Mouse (Mus musculus) ES-Bruce4 (cell line): ENCODE results near the gene Cep44. TPM values are rescaled to one million over a fixed set of nuclear protein-coding genes. Genes with fewer than 3 reads are reported as not detected.

ENCODE experiments used
- H3K27ac ChIP-seq: 2 replicates; pipeline ENCODE4 v1.5.1; 2012; ENCODE audit warnings: low read length, inconsistent platforms; ENCODE audit not compliant: insufficient read depth
- H3K27me3 ChIP-seq: 2 replicates; pipeline ENCODE4 v1.6.1; 2012; ENCODE audit warnings: mild to moderate bottlenecking, low read length, inconsistent platforms; ENCODE audit not compliant: control insufficient read depth, poor library complexity, insufficient read depth, severe bottlenecking
- H3K36me3 ChIP-seq: 2 replicates; pipeline ENCODE4 v1.6.1; 2012; ENCODE audit warnings: inconsistent platforms, mild to moderate bottlenecking, low read length, moderate library complexity; ENCODE audit not compliant: control insufficient read depth, poor library complexity, insufficient read depth, severe bottlenecking
- H3K4me1 ChIP-seq: one replicate; pipeline ENCODE4 v1.8.1; 2011; ENCODE audit warnings: low read length; ENCODE audit not compliant: control insufficient read depth, insufficient read depth
- H3K4me3 ChIP-seq: 2 replicates; pipeline ENCODE4 v1.5.1; 2011; ENCODE audit warnings: low read depth, mild to moderate bottlenecking, low read length
- H3K9ac ChIP-seq: 2 replicates; pipeline ENCODE4 v1.6.1; 2012; ENCODE audit warnings: low read depth, mild to moderate bottlenecking, inconsistent platforms; ENCODE audit not compliant: poor library complexity, severe bottlenecking
- H3K9me3 ChIP-seq: replicated peaks from 2 replicates; pipeline ENCODE4 v1.6.1; 2012; ENCODE audit warnings: mild to moderate bottlenecking, low read length, inconsistent platforms; ENCODE audit not compliant: control insufficient read depth, poor library complexity, insufficient read depth, severe bottlenecking
- CTCF ChIP-seq: IDR thresholded peaks from one replicate; pipeline ENCODE4 v1.8.1; 2011; ENCODE audit warnings: low read depth, low read length
- EP300 ChIP-seq: IDR thresholded peaks from 2 replicates; pipeline ENCODE4 v1.6.1; 2011; ENCODE audit warnings: low read depth, low read length; ENCODE audit not compliant: insufficient read depth
- POLR2A ChIP-seq: IDR thresholded peaks from one replicate; pipeline ENCODE4 v1.8.1; 2011; ENCODE audit warnings: low read length; ENCODE audit not compliant: insufficient read depth
- polyA plus RNA-seq: library from polyadenylated mRNA; stranded (reverse); fragments of >200 nt; gene quantifications from 2 replicates; pipeline ENCODE4 v1.2.4, GENCODE M21; 2011; ENCODE audit warnings: low read depth; ENCODE audit not compliant: missing spikeins, insufficient read depth, insufficient read length

Gene Cep44
- polyA plus RNA-seq, 1 experiment = 74.5 TPM

DNA sequence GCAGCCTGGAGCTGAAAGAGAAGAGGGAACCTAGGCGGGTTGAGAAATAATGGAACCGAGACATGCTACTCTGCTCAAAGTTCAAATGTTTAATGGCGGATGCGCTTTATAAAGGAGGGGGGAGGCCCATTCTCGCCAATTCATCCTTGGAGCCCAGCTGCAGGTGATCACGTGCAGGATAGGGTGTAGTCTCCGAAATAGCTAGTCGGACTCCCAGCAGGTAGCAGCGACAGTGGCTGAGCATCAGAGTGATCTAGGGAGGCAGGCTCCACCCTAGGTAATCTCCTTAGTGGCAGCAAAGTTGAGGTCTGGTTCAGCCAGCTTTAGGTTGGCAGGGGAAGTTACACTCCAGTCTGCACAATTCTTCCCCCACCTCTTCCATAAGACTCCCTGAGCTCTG lies 16.0 kb upstream of the Cep44 start:
- no peak overlapping the region for H3K4me3 ChIP-seq
- H3K4me1 ChIP-seq = no peaks in the 10 kb centered on the region
- no peaks in the 10 kb centered on the region for H3K36me3 ChIP-seq
- no peak overlapping the region for H3K9ac ChIP-seq
- H3K9me3 ChIP-seq = no peaks in the 10 kb centered on the region
- no peak overlapping the region for H3K27ac ChIP-seq
- H3K27me3 ChIP-seq = no peaks in the 10 kb centered on the region
- TF ChIP-seq POLR2A (no peak), CTCF (no peak), EP300 (no peak)

DNA sequence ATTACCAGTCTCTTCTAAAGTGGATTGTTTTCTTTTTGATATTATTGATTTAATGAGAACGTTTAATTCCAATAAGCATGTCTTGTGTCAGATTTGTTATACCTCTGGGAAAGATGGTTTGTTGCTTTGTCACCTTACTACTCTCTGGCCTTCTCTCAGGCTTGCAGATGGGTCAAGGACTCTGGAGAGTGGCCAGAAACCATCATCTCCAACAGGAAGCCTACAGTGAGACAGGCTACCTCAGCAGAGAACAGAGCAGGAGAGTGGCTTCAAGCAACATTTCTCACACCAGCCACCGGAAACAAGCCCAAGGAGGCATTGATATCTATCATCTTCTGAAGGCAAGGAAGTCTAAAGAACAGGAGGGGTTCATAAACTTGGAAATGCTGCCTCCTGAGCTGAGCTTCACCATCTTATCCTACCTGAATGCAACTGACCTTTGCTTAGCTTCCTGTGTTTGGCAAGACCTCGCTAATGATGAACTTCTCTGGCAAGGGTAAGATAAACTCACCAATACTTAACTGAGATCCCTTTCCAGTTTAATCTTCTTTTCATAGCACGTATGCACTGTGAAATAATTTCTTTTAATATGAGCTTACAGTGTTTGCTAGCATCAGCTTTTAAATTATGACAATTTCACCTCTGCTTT lies 13.7 kb upstream of the Cep44 start:
- Histone ChIP-seq H3K9me3 (no peaks in the 10 kb centered on the region), H3K4me3 (no peak overlapping the region), H3K27me3 (no peaks in the 10 kb centered on the region), H3K9ac (no peak overlapping the region), H3K27ac (no peak overlapping the region), H3K4me1 (no peaks in the 10 kb centered on the region), H3K36me3 (no peaks in the 10 kb centered on the region)
- TF ChIP-seq CTCF (no peak), EP300 (no peak), POLR2A (no peak)

DNA sequence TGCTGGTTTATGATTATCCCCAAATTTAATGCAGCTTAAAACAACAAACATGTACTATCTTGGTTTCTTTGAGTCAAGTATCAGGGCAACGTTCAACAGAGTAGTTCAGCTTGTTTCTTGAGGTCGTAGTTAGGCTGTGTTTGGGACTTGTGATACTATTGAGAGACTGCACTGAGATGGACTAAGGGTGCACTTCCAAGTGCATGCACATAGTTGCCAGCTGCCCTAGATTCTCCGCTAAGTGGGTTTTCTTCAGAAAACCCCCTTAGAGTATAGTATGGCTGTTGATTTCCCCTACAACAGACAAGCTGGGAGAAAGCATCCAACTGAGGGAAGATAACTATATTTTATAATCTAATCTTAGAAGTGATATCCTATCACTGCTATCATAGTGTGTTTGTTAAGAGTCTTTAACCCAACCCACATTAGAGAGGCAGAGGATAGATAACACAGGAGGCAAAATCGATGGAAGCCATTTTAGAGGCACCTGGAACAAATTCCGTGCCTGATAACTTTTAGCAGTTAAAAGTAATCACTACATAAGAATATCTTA lies 1.8 kb upstream of the Cep44 start:
- H3K4me1 ChIP-seq = no peaks in the 10 kb centered on the region
- no peaks in the 10 kb centered on the region for H3K9me3 ChIP-seq
- H3K27me3 ChIP-seq = no peaks in the 10 kb centered on the region
- H3K36me3 ChIP-seq = no peaks in the 10 kb centered on the region
- TF ChIP-seq POLR2A (no peak), EP300 (no peak), CTCF (no peak)
- no peak overlapping the region for H3K27ac ChIP-seq
- H3K9ac ChIP-seq = no peak overlapping the region
- H3K4me3 ChIP-seq = no peak overlapping the region

DNA sequence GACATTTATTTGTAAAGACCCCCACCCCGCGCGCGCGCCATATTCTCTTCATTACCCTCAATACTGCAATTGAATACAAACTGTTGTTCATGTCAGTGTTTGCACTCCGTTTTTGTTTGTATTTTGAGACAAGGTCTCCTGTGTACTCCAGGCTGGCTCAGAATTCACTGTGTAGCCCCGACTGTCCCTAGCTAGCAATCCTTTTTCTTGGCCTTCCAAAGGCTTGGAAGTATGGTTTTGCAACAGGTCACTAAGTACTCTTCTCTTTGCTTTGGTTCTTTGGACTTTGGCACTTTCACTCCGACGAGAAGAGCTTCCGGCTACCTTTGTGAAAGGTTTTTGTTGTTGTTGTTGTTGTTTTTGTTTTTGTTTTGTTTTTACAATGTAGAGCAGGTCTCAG lies 1.2 kb upstream of the Cep44 start:
- peak overlapping the region; percentile 30; the same call in 1 of the 2 replicates for H3K4me3 ChIP-seq
- no peaks in the 10 kb centered on the region for H3K4me1 ChIP-seq
- no peak overlapping the region for H3K27ac ChIP-seq
- peak overlapping the region; percentile 84 for H3K9ac ChIP-seq
- no peaks in the 10 kb centered on the region; the same call in 1 of the 2 replicates for H3K36me3 ChIP-seq
- H3K9me3 ChIP-seq = no peaks in the 10 kb centered on the region
- TF ChIP-seq CTCF (no peak), EP300 (no peak), POLR2A (no peak)
- no peaks in the 10 kb centered on the region for H3K27me3 ChIP-seq

DNA sequence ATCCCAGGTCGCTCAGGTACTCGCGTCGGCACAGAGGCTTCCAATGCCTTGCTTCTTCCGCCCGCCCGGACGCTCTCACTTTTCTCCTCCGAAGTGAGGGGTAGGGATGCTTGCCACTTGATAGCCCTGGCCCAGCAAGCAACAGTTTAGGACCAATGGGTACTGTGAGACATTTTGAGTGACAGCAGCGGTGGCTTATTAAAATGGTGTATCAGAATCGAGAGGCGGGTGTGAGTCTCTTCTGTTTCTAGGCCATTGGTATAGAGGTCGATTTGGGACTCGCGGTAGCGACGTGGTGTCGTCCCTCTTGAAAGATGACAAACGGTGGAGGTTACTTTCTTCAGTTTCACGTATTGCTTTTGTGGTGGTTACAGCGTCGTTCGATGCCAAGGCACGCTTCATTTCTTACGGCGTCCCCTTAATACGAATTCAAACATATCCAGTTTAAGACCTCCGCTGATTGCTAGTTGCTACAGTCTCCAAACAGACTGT lies 560 bp upstream of the Cep44 start:
- H3K9me3 ChIP-seq = no peaks in the 10 kb centered on the region
- TF ChIP-seq EP300 (no peak), CTCF (no peak), POLR2A (no peak)
- H3K36me3 ChIP-seq = no peaks in the 10 kb centered on the region; the same call in none of the 2 replicates
- no peaks in the 10 kb centered on the region for H3K27me3 ChIP-seq
- H3K27ac ChIP-seq = no peak overlapping the region
- H3K4me1 ChIP-seq = no peaks in the 10 kb centered on the region
- H3K9ac ChIP-seq = peak overlapping the region; percentile 84
- H3K4me3 ChIP-seq = peak overlapping the region; percentile 95

DNA sequence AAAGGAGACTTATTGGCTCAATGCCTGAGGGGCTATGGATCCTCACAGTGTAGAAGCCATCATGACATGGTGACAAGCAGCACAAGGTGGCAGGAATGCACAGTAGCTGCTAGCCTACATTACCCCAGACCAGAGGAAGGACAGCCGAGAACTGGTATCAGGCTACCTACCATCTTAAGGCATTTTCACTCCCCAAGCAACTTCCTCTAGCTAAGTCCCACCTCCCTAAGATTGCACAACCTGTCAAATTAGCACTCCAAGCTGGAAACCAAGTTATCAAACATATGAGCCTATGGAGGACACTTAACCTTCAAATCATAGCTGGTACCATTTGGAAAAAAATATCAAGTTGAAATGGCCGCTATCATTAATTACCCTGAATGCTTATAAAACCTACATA lies 3.0 kb downstream of the Cep44 start:
- no peak overlapping the region for H3K27ac ChIP-seq
- TF ChIP-seq CTCF = no peak
- TF ChIP-seq EP300 = no peak
- no peak for TF ChIP-seq POLR2A
- H3K9me3 ChIP-seq = no peaks in the 10 kb centered on the region
- peaks cover 16% of the 10 kb centered on the region for H3K36me3 ChIP-seq
- H3K27me3 ChIP-seq = no peaks in the 10 kb centered on the region
- no peak overlapping the region for H3K9ac ChIP-seq
- no peaks in the 10 kb centered on the region for H3K4me1 ChIP-seq
- no peak overlapping the region for H3K4me3 ChIP-seq
